Mouse (Mus musculus): Measurements from ENCODE around the gene Rgl3. TPM values are rescaled to one million over a fixed set of nuclear protein-coding genes. Genes with fewer than 3 reads are reported as not detected.

Gene Rgl3
- polyA plus RNA-seq, 1 experiment from 2014 or later = 34.2 TPM

GRCm38 (mm10) chr9:21962416-21963059 is 26.7 kb downstream of the Rgl3 start:
- peak overlapping the region; percentile 64 for H3K9ac ChIP-seq (replicated peaks; ENCODE audit: low read length)
- 4% methylated on average over 34 of the region's 34 CpGs for WGBS

DNA sequence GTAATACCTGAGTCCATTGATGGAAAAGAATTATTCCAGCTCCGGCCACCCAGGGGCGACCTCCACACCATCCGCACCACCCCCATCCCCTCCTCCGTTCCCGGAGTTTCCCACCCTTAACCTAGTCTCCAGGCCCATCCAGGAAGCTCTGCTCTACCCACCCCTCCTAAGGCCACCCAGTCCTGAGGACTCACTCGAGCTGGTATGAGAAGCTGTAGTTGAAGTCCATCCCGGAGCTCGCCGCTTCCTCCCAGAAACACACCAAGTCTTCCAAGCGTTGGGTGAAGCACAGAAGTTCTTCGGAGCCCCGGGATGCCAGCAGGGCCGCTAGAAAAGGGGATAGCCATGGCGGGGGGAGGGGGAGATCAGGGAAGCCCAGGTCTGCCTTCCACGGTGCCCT is 27.2 kb downstream of the Rgl3 start:
- peaks cover 10% of the 10 kb centered on the region; the same call in 1 of the 2 replicates for H3K27me3 ChIP-seq (ENCODE audit: insufficient read depth, low read length)
- peak overlapping the region; percentile 64 for H3K9ac ChIP-seq (replicated peaks; ENCODE audit: low read length)
- H3K4me3 ChIP-seq (ENCODE audit: low read length) = peak overlapping the region; percentile 56
- ATAC-seq (ENCODE audit: low FRiP score, low TSS enrichment) = peak; percentile 21; the same call in 1 of the 2 replicates
- WGBS = 0% methylated on average over 15 of the region's 15 CpGs
- H3K36me3 ChIP-seq (ENCODE audit: insufficient read depth, low read length) = peaks cover 7% of the 10 kb centered on the region; the same call in 1 of the 2 replicates
- H3K27ac ChIP-seq (ENCODE audit: low read length) = no peak overlapping the region
- no peaks in the 10 kb centered on the region for H3K9me3 ChIP-seq (ENCODE audit: low read length)
- H3K4me2 ChIP-seq (replicated peaks; ENCODE audit: low read depth, low read length) = peak overlapping the region; percentile 93
- peaks cover 43% of the 10 kb centered on the region for H3K4me1 ChIP-seq (ENCODE audit: insufficient read depth, low read length)

More at GRCm38 (mm10) chr9:21962416-21963059, 26.7 kb downstream of the Rgl3 start:
- H3K4me2 ChIP-seq (replicated peaks; ENCODE audit: low read depth, low read length) = peak overlapping the region; percentile 93
- peak; percentile 79 for ATAC-seq (ENCODE audit: low FRiP score, low TSS enrichment)
- H3K27me3 ChIP-seq (ENCODE audit: insufficient read depth, low read length) = peaks cover 10% of the 10 kb centered on the region; the same call in 1 of the 2 replicates
- H3K4me1 ChIP-seq (ENCODE audit: insufficient read depth, low read length) = peaks cover 43% of the 10 kb centered on the region
- H3K27ac ChIP-seq (ENCODE audit: low read length) = 0 out of 2 replicates have a peak overlapping the region, but pooled peaks have one; percentile 15
- H3K9me3 ChIP-seq (ENCODE audit: low read length) = no peaks in the 10 kb centered on the region
- H3K4me3 ChIP-seq (ENCODE audit: low read length) = peak overlapping the region; percentile 56
- peaks cover 7% of the 10 kb centered on the region; the same call in 1 of the 2 replicates for H3K36me3 ChIP-seq (ENCODE audit: insufficient read depth, low read length)

- WGBS = 2% methylated on average over 35 of the region's 35 CpGs
- H3K4me3 ChIP-seq (ENCODE audit: low read length) = peak overlapping the region; percentile 56
- H3K9ac ChIP-seq (replicated peaks; ENCODE audit: low read length) = 0 out of 2 replicates have a peak overlapping the region, but pooled peaks have one; percentile 64
- no peaks in the 10 kb centered on the region for H3K9me3 ChIP-seq (ENCODE audit: low read length)
- no peak for ATAC-seq (ENCODE audit: low FRiP score, low TSS enrichment)
- peaks cover 7% of the 10 kb centered on the region; the same call in 1 of the 2 replicates for H3K36me3 ChIP-seq (ENCODE audit: insufficient read depth, low read length)
- no peak overlapping the region for H3K27ac ChIP-seq (ENCODE audit: low read length)
- peak overlapping the region; percentile 93 for H3K4me2 ChIP-seq (replicated peaks; ENCODE audit: low read depth, low read length)
- peaks cover 45% of the 10 kb centered on the region for H3K4me1 ChIP-seq (ENCODE audit: insufficient read depth, low read length)
- peaks cover 10% of the 10 kb centered on the region; the same call in 1 of the 2 replicates for H3K27me3 ChIP-seq (ENCODE audit: insufficient read depth, low read length)
Observed at GRCm38 (mm10) chr9:21961366-21961980, 27.8 kb downstream of the Rgl3 start.

GRCm38 (mm10) chr9:21960558-21961208 is 28.6 kb downstream of the Rgl3 start:
- peaks cover 10% of the 10 kb centered on the region; the same call in 1 of the 2 replicates for H3K27me3 ChIP-seq (ENCODE audit: insufficient read depth, low read length)
- peak overlapping the region; percentile 15; the same call in 1 of the 2 replicates for H3K4me3 ChIP-seq (ENCODE audit: low read length)
- peaks cover 7% of the 10 kb centered on the region; the same call in 1 of the 2 replicates for H3K36me3 ChIP-seq (ENCODE audit: insufficient read depth, low read length)
- peak overlapping the region; percentile 69; the same call in 1 of the 2 replicates for H3K27ac ChIP-seq (ENCODE audit: low read length)
- ATAC-seq (ENCODE audit: low FRiP score, low TSS enrichment) = no peak
- H3K4me2 ChIP-seq (replicated peaks; ENCODE audit: low read depth, low read length) = peak overlapping the region; percentile 93
- peaks cover 49% of the 10 kb centered on the region for H3K4me1 ChIP-seq (ENCODE audit: insufficient read depth, low read length)
- WGBS = 8% methylated on average over 26 of the region's 26 CpGs
- H3K9ac ChIP-seq (replicated peaks; ENCODE audit: low read length) = peak overlapping the region; percentile 35; the same call in 1 of the 2 replicates
- no peaks in the 10 kb centered on the region for H3K9me3 ChIP-seq (ENCODE audit: low read length)

DNA sequence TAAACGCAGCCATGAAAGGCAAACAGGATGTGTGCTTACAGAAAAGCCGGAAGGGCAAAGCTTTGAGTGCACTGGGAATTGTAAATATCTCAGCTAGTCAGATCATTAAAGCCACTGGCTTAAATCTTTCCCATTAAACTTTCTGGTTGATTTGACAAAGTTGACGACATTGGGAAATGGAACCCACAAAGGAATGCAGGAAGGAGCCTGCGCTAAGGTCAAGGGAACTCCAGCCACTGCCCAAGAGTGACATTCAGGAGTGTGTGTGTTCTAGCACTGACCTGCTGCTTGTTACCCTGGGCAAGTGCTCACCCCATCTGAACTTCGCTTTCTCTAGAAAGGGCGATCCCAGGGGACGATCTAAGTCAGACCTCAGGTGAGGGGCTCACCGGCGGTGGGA is 29.1 kb downstream of the Rgl3 start:
- peaks cover 49% of the 10 kb centered on the region for H3K4me1 ChIP-seq (ENCODE audit: insufficient read depth, low read length)
- peak overlapping the region; percentile 13; the same call in 1 of the 2 replicates for H3K4me3 ChIP-seq (ENCODE audit: low read length)
- peaks cover 10% of the 10 kb centered on the region; the same call in 1 of the 2 replicates for H3K27me3 ChIP-seq (ENCODE audit: insufficient read depth, low read length)
- ATAC-seq (ENCODE audit: low FRiP score, low TSS enrichment) = no peak
- H3K9me3 ChIP-seq (ENCODE audit: low read length) = no peaks in the 10 kb centered on the region
- H3K4me2 ChIP-seq (replicated peaks; ENCODE audit: low read depth, low read length) = peak overlapping the region; percentile 93
- H3K9ac ChIP-seq (replicated peaks; ENCODE audit: low read length) = peak overlapping the region; percentile 35; the same call in 1 of the 2 replicates
- H3K36me3 ChIP-seq (ENCODE audit: insufficient read depth, low read length) = peaks cover 7% of the 10 kb centered on the region; the same call in 1 of the 2 replicates
- WGBS = 31% methylated on average over 9 of the region's 9 CpGs
- peak overlapping the region; percentile 69; the same call in 1 of the 2 replicates for H3K27ac ChIP-seq (ENCODE audit: low read length)

DNA sequence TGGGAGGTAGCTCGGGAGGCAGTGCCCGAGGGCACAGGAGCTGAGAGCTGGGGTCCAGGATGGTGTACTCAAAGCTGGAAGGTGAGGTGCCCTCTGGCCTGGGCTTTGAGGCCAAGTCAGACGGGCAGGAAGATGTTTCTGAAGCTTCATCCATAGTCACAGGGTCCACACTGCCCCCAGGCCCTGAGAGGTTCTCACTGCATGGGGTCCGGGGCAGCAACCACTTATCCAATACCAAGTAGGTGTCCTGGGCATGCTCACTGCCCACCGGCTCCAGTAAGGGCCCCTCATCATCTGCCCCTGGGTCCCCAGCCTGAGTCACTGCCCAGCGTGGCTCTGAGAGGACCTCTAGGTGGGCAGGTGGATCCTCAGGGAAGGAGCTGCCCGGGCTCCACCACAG is 30.0 kb downstream of the Rgl3 start:
- ATAC-seq (ENCODE audit: low FRiP score, low TSS enrichment) = no peak
- H3K4me1 ChIP-seq (ENCODE audit: insufficient read depth, low read length) = peaks cover 49% of the 10 kb centered on the region
- 84% methylated on average over 7 of the region's 7 CpGs for WGBS
- H3K9ac ChIP-seq (replicated peaks; ENCODE audit: low read length) = no peak overlapping the region
- H3K27me3 ChIP-seq (ENCODE audit: insufficient read depth, low read length) = peaks cover 10% of the 10 kb centered on the region; the same call in 1 of the 2 replicates
- H3K4me3 ChIP-seq (ENCODE audit: low read length) = no peak overlapping the region
- H3K9me3 ChIP-seq (ENCODE audit: low read length) = no peaks in the 10 kb centered on the region
- H3K4me2 ChIP-seq (replicated peaks; ENCODE audit: low read depth, low read length) = no peak overlapping the region
- no peak overlapping the region for H3K27ac ChIP-seq (ENCODE audit: low read length)
- H3K36me3 ChIP-seq (ENCODE audit: insufficient read depth, low read length) = peaks cover 7% of the 10 kb centered on the region; the same call in 1 of the 2 replicates

- peaks cover 10% of the 10 kb centered on the region; the same call in 1 of the 2 replicates for H3K27me3 ChIP-seq (ENCODE audit: insufficient read depth, low read length)
- no peak overlapping the region for H3K27ac ChIP-seq (ENCODE audit: low read length)
- 77% methylated on average over 5 of the region's 5 CpGs for WGBS
- H3K4me2 ChIP-seq (replicated peaks; ENCODE audit: low read depth, low read length) = no peak overlapping the region
- H3K9ac ChIP-seq (replicated peaks; ENCODE audit: low read length) = no peak overlapping the region
- ATAC-seq (ENCODE audit: low FRiP score, low TSS enrichment) = no peak
- no peaks in the 10 kb centered on the region for H3K9me3 ChIP-seq (ENCODE audit: low read length)
- no peak overlapping the region for H3K4me3 ChIP-seq (ENCODE audit: low read length)
- H3K36me3 ChIP-seq (ENCODE audit: insufficient read depth, low read length) = peaks cover 7% of the 10 kb centered on the region; the same call in 1 of the 2 replicates
- peaks cover 43% of the 10 kb centered on the region for H3K4me1 ChIP-seq (ENCODE audit: insufficient read depth, low read length)
Observed at GRCm38 (mm10) chr9:21958372-21958771, 30.9 kb downstream of the Rgl3 start.

GRCm38 (mm10) chr9:21955570-21956281 is 33.5 kb downstream of the Rgl3 start, which contains the start of gene Swsap1:
Gene Swsap1, plus strand, starts transcription at chr9:21955755.
- ATAC-seq (ENCODE audit: low FRiP score, low TSS enrichment) = peak; percentile 97
- Histone ChIP-seq H3K4me1 (ENCODE audit: insufficient read depth, low read length) (peaks cover 17% of the 10 kb centered on the region), H3K36me3 (ENCODE audit: insufficient read depth, low read length) (peaks cover 7% of the 10 kb centered on the region; the same call in 1 of the 2 replicates), H3K4me3 (ENCODE audit: low read length) (peak within 1 kb of the TSS; percentile 76), H3K27ac (ENCODE audit: low read length) (peak within 1 kb of the TSS; percentile 91), H3K4me2 (replicated peaks; ENCODE audit: low read depth, low read length) (peak within 1 kb of the TSS; percentile 72), H3K27me3 (ENCODE audit: insufficient read depth, low read length) (no peaks in the 10 kb centered on the region; the same call in 1 of the 2 replicates), H3K9ac (replicated peaks; ENCODE audit: low read length) (peak within 1 kb of the TSS; percentile 78), H3K9me3 (ENCODE audit: low read length) (no peaks in the 10 kb centered on the region)
- under 1% methylated on average over 54 of the region's 54 CpGs for WGBS

- WGBS = 2% methylated on average over 18 of the region's 18 CpGs
- peaks cover 12% of the 10 kb centered on the region for H3K4me1 ChIP-seq (ENCODE audit: insufficient read depth, low read length)
- H3K27ac ChIP-seq (ENCODE audit: low read length) = peak overlapping the region; percentile 71; the same call in 1 of the 2 replicates
- no peaks in the 10 kb centered on the region for H3K9me3 ChIP-seq (ENCODE audit: low read length)
- peak overlapping the region; percentile 76 for H3K4me3 ChIP-seq (ENCODE audit: low read length)
- H3K36me3 ChIP-seq (ENCODE audit: insufficient read depth, low read length) = peaks cover 7% of the 10 kb centered on the region; the same call in 1 of the 2 replicates
- H3K9ac ChIP-seq (replicated peaks; ENCODE audit: low read length) = peak overlapping the region; percentile 78
- no peaks in the 10 kb centered on the region; the same call in 1 of the 2 replicates for H3K27me3 ChIP-seq (ENCODE audit: insufficient read depth, low read length)
- ATAC-seq (ENCODE audit: low FRiP score, low TSS enrichment) = peak; percentile 58
- H3K4me2 ChIP-seq (replicated peaks; ENCODE audit: low read depth, low read length) = peak overlapping the region; percentile 72
Observed at GRCm38 (mm10) chr9:21955225-21955569, 34.0 kb downstream of the Rgl3 start.
